Mouse (Mus musculus) urinary bladder, postnatal 4 days (tissue): ENCODE results near the gene Dus1l.
"Not testable (repeated sequence)": the region's sequence is repeated elsewhere in the genome, so short reads cannot be mapped to it uniquely, and the experiment has no call there.

Experiments
- DNase-seq, 2 experiments: peaks; one replicate each; pipeline ENCODE4 v3.0.0; 2021 to 2022; ENCODE audit warnings: low spot score in 2 of 2

The Dus1l gene

GRCm38 (mm10) chr11:120795756-120796613 is at the start of gene Dus1l:
Dus1l (minus strand) TSS chr11:120796403.
- DNase-seq: peak; percentile 96 to 97

- DNase-seq: no peak
Observed at GRCm38 (mm10) chr11:120844329-120844728, 48.1 kb upstream of the Dus1l start.

- DNase-seq: no peak
Observed at GRCm38 (mm10) chr11:120833555-120834280, 37.5 kb upstream of the Dus1l start.

GRCm38 (mm10) chr11:120832962-120833361 is 36.8 kb upstream of the Dus1l start:
- DNase-seq: not testable (repeated sequence)

- DNase-seq: no peak
Observed at GRCm38 (mm10) chr11:120831659-120832440, 35.6 kb upstream of the Dus1l start.

GRCm38 (mm10) chr11:120830686-120831085 is 34.5 kb upstream of the Dus1l start:
- DNase-seq: no peak

- no peak for DNase-seq
Observed at GRCm38 (mm10) chr11:120829757-120830532, 33.7 kb upstream of the Dus1l start.

GRCm38 (mm10) chr11:120828416-120828815 is 32.2 kb upstream of the Dus1l start:
- no peak for DNase-seq

GRCm38 (mm10) chr11:120826016-120826953 is 30.1 kb upstream of the Dus1l start:
- no peak for DNase-seq

- no peak for DNase-seq
Observed at GRCm38 (mm10) chr11:120825289-120825863, 29.2 kb upstream of the Dus1l start.

- DNase-seq: no peak
Observed at GRCm38 (mm10) chr11:120824787-120825288, 28.6 kb upstream of the Dus1l start.

GRCm38 (mm10) chr11:120823956-120824786 is 28.0 kb upstream of the Dus1l start, which contains the start of gene Fasn:
Fasn (minus strand) TSS chr11:120824547.
- DNase-seq: peak; percentile 97 to 98

GRCm38 (mm10) chr11:120823551-120823947 is 27.3 kb upstream of the Dus1l start:
- DNase-seq: peak in 1 of 2 experiments; percentile 73

GRCm38 (mm10) chr11:120822831-120823550 is 26.8 kb upstream of the Dus1l start:
- DNase-seq: peak in 1 of 2 experiments; percentile 60

GRCm38 (mm10) chr11:120822321-120822720 is 26.1 kb upstream of the Dus1l start:
- no peak for DNase-seq

- no peak for DNase-seq
Observed at GRCm38 (mm10) chr11:120821076-120821922, 25.1 kb upstream of the Dus1l start.

GRCm38 (mm10) chr11:120820546-120820945 is 24.3 kb upstream of the Dus1l start:
- peak in 1 of 2 experiments; percentile 57 for DNase-seq
